In genomic region chr11:6654903-6655302, GRCm38 (mm10) we compare ENCODE assay signal across 7 mouse cellular contexts. TPM values are rescaled to one million over a fixed set of nuclear protein-coding genes. Genes with fewer than 3 reads are reported as not detected.
DNase-seq lines count a peak whose midpoint lies in the region; ATAC-seq and TF ChIP-seq lines count a peak whose summit lies in the region.

No protein-coding gene starts in this region.

- H3K4me2 ChIP-seq in forebrain, embryonic 14.5 days (ENCODE audit: low read length) = no peak overlapping the region
- no peak overlapping the region for H3K4me2 ChIP-seq in hindbrain, postnatal 0 days (ENCODE audit: low read depth, low read length)

- H3K27ac ChIP-seq in forebrain, embryonic 14.5 days (ENCODE audit: low read depth, low read length) = no peak overlapping the region
- no peak overlapping the region for H3K27ac ChIP-seq in hindbrain, postnatal 0 days

- peak; percentile 44 for ATAC-seq in Patski
- ATAC-seq in cerebellum, adult (ENCODE audit: insufficient number of reproducible peaks, low FRiP score, low TSS enrichment) = peak; percentile 64; the same call in 1 of the 2 replicates
- peak; percentile 78 for ATAC-seq in forebrain, embryonic 14.5 days
- peak; percentile 70 for ATAC-seq in hindbrain, postnatal 0 days

- 0% methylated on average over 2 of the region's 2 CpGs for WGBS in forebrain, embryonic 14.5 days
- 0% methylated on average over 2 of the region's 2 CpGs for WGBS in hindbrain, postnatal 0 days

- H3K4me3 ChIP-seq in forebrain, embryonic 14.5 days (ENCODE audit: low read depth, low read length) = no peak overlapping the region
- H3K4me3 ChIP-seq in hindbrain, postnatal 0 days (ENCODE audit: low read length) = no peak overlapping the region

- no peaks in the 10 kb centered on the region for H3K36me3 ChIP-seq in forebrain, embryonic 14.5 days (ENCODE audit: control insufficient read depth, insufficient read depth, low read length)
- no peaks in the 10 kb centered on the region for H3K36me3 ChIP-seq in hindbrain, postnatal 0 days (ENCODE audit: insufficient read depth, low read length)

- in situ Hi-C loops in Patski (cut with MboI; ENCODE audit: low pct_unique_long_range_greater_than_20kb) = loop anchor here (5.0 kb wide), 1 partner anchor 112 kb away; no protein-coding TSS in a partner anchor

- no peak overlapping the region for H3K9ac ChIP-seq in forebrain, embryonic 14.5 days (ENCODE audit: low read length)
- no peak overlapping the region for H3K9ac ChIP-seq in hindbrain, postnatal 0 days (replicated peaks; ENCODE audit: low read length)

- H3K9me3 ChIP-seq in forebrain, embryonic 14.5 days (replicated peaks; ENCODE audit: control insufficient read depth, low read length) = no peaks in the 10 kb centered on the region
- H3K9me3 ChIP-seq in hindbrain, postnatal 0 days (ENCODE audit: low read length) = no peaks in the 10 kb centered on the region

- TF ChIP-seq CTCF in Patski (IDR thresholded peaks at IDR 0.05) = no peak
- TF ChIP-seq CTCF in hindbrain, postnatal 0 days (IDR thresholded peaks at IDR 0.05; ENCODE audit: low read depth) = peak; percentile 95

- POLR2A ChIA-PET in Patski (lab: Charles Lee) = no interaction called here

- CTCF ChIA-PET in Patski (lab: Charles Lee) = no interaction called here

- peak; percentile 39 for DNase-seq in Patski (ENCODE audit: low read depth, low spot score)
- peak; percentile 96 for DNase-seq in forebrain, embryonic 14.5 days (ENCODE audit: low spot score)
- peak; percentile 97 for DNase-seq in hindbrain, postnatal 0 days (ENCODE audit: low spot score)
- DNase-seq in left cerebral cortex, adult 18-20 months (ENCODE audit: low spot score in 2 of 2) = peak; percentile 89 to 95
- DNase-seq in mesoderm, embryonic 11.5 days (ENCODE audit: low read depth, low spot score) = peak; percentile 91
- DNase-seq in right cerebral cortex, postnatal 36 days (ENCODE audit: low spot score in 2 of 2) = peak; percentile 76 to 79

- H3K4me1 ChIP-seq in forebrain, embryonic 14.5 days (ENCODE audit: control insufficient read depth, insufficient read depth, low read length) = no peaks in the 10 kb centered on the region
- H3K4me1 ChIP-seq in hindbrain, postnatal 0 days (ENCODE audit: insufficient read depth, low read length) = no peaks in the 10 kb centered on the region

- peaks cover 16% of the 10 kb centered on the region for H3K27me3 ChIP-seq in Patski
- H3K27me3 ChIP-seq in forebrain, embryonic 14.5 days (replicated peaks; ENCODE audit: control insufficient read depth, insufficient read depth, low read length) = no peaks in the 10 kb centered on the region
- H3K27me3 ChIP-seq in hindbrain, postnatal 0 days (ENCODE audit: insufficient read depth, low read length) = no peaks in the 10 kb centered on the region

RNA-seq across cellular contexts. Expression of gene Ramp3, which starts 3.4 kb away (rescaled TPM):
- 21.6 TPM for polyA plus RNA-seq in Patski (2021)
- 4.0 and 4.2 TPM in 2 replicates for polyA plus RNA-seq in forebrain, embryonic 14.5 days (2014; fragmentation: Nextera tagmentation; extraction: Ambion mirVana)
- 27.7 and 29.3 TPM in 2 replicates for total RNA-seq in hindbrain, postnatal 0 days (2014; rRNA removed)
- polyA plus RNA-seq in hindbrain, postnatal 0 days (2015; fragmentation: Nextera tagmentation; extraction: Ambion mirVana) = 23.9 and 24.2 TPM in 2 replicates
- 10 to 100 TPM in 1 of 2 experiments, 1 to 10 TPM in 1; 9.9 to 12.9 TPM for total RNA-seq in left cerebral cortex, adult 18-20 months (2021)

RNA-seq across cellular contexts. Expression of gene Wap, which starts 16.5 kb away (rescaled TPM):
- polyA plus RNA-seq in Patski (2021) = not detected
- not detected in 2 replicates for polyA plus RNA-seq in forebrain, embryonic 14.5 days (2014; fragmentation: Nextera tagmentation; extraction: Ambion mirVana)
- not detected in 2 replicates for total RNA-seq in hindbrain, postnatal 0 days (2014; rRNA removed)
- not detected in 2 replicates for polyA plus RNA-seq in hindbrain, postnatal 0 days (2015; fragmentation: Nextera tagmentation; extraction: Ambion mirVana)
- total RNA-seq in left cerebral cortex, adult 18-20 months (2021) = not detected

RNA-seq across cellular contexts. Expression of gene Tbrg4, which starts 29.0 kb away (rescaled TPM):
- polyA plus RNA-seq in Patski (2021) = 64.3 TPM
- 23.4 and 28.1 TPM in 2 replicates for polyA plus RNA-seq in forebrain, embryonic 14.5 days (2014; fragmentation: Nextera tagmentation; extraction: Ambion mirVana)
- total RNA-seq in hindbrain, postnatal 0 days (2014; rRNA removed) = 44.0 and 53.5 TPM in 2 replicates
- polyA plus RNA-seq in hindbrain, postnatal 0 days (2015; fragmentation: Nextera tagmentation; extraction: Ambion mirVana) = 31.3 and 34.7 TPM in 2 replicates
- total RNA-seq in left cerebral cortex, adult 18-20 months (2021) = 10 to 100 TPM; 49.3 to 50.4 TPM

RNA-seq across cellular contexts. Expression of gene Nacad, which starts 49.0 kb away (rescaled TPM):
- 20.0 TPM for polyA plus RNA-seq in Patski (2021)
- polyA plus RNA-seq in forebrain, embryonic 14.5 days (2014; fragmentation: Nextera tagmentation; extraction: Ambion mirVana) = 49.6 and 63.9 TPM in 2 replicates
- 84.0 and 84.9 TPM in 2 replicates for total RNA-seq in hindbrain, postnatal 0 days (2014; rRNA removed)
- polyA plus RNA-seq in hindbrain, postnatal 0 days (2015; fragmentation: Nextera tagmentation; extraction: Ambion mirVana) = 54.7 and 56.7 TPM in 2 replicates
- 10 to 100 TPM; 42.6 to 55.9 TPM for total RNA-seq in left cerebral cortex, adult 18-20 months (2021)

Comparison
In these comparisons a context has a peak if more than half of its experiments do, and no peak if none do; other contexts are left out.
1. DNase-seq: peak in every context shown above with its lines; median percentile 97 in hindbrain, postnatal 0 days; 96 in forebrain, embryonic 14.5 days; 92 in left cerebral cortex, adult 18-20 months; 91 in mesoderm, embryonic 11.5 days; 78 in right cerebral cortex, postnatal 36 days; 39 in Patski.